Mouse (Mus musculus) layer of hippocampus, adult 8-10 months (tissue): ENCODE measurements around the gene B4galnt4. TPM values are rescaled to one million over a fixed set of nuclear protein-coding genes. Genes with fewer than 3 reads are reported as not detected.

Experiments used
- DNase-seq, 2 experiments: peaks; one replicate each; pipeline ENCODE4 v3.0.0; 2022; ENCODE audit warnings: low spot score in 2 of 2
- total RNA-seq, 4 experiments: library from RNA; stranded (reverse); gene quantifications; 2 replicates each; pipeline ENCODE4 v1.2.4; 2022

B4galnt4 gene
- total RNA-seq, 4 experiments from 2014 or later: 72.5 to 87.3 (median 78.8) TPM

- no peak for DNase-seq
These were observed 56.7 kb downstream of the B4galnt4 start, which contains the start of gene Ano9 for GRCm38 (mm10) chr7:141117636-141118035. TSS of gene Ano9 (minus strand) at chr7:141117806.

- no peak for DNase-seq
These were observed 58.6 kb downstream of the B4galnt4 start for GRCm38 (mm10) chr7:141119487-141119886.

- DNase-seq: no peak
These were observed 59.7 kb downstream of the B4galnt4 start for GRCm38 (mm10) chr7:141120605-141121004.

- no peak for DNase-seq
These were observed 60.2 kb downstream of the B4galnt4 start for GRCm38 (mm10) chr7:141121051-141121531.

Other genes with a start within 250 kb of the B4galnt4 start
- gene Zfp941, start 238.9 kb upstream of the B4galnt4 start, total RNA-seq: 10 to 100 TPM; 16.3 to 17.8 (median 16.7) TPM
- gene Urah, start 226.1 kb upstream of the B4galnt4 start, total RNA-seq: 1 to 10 TPM; 2.3 to 3.6 (median 2.6) TPM
- gene Scgb1c1, start 215.6 kb upstream of the B4galnt4 start, total RNA-seq: not detected
- gene Odf3, start 213.3 kb upstream of the B4galnt4 start, total RNA-seq: not detected
- 1 to 10 TPM in 1 of 4 experiments, under 1 TPM in 2, not detected in 1; 0.43 to 1.5 (median 0.85) TPM for gene Gm45785, start 204.8 kb upstream of the B4galnt4 start, total RNA-seq
- 10 to 100 TPM; 74.6 to 79.7 (median 77.3) TPM for gene Ric8a, start 204.1 kb upstream of the B4galnt4 start, total RNA-seq
- gene Bet1l, start 203.5 kb upstream of the B4galnt4 start, total RNA-seq: 10 to 100 TPM; 24.8 to 28.6 (median 26.2) TPM
- 100 to 1,000 TPM; 105 to 120 (median 119) TPM for gene Psmd13, start 179.1 kb upstream of the B4galnt4 start, total RNA-seq
- gene Sirt3, start 178.8 kb upstream of the B4galnt4 start, total RNA-seq: 10 to 100 TPM; 65.3 to 73.7 (median 70.3) TPM
- 1 to 10 TPM in 3 of 4 experiments, not detected in 1; 1.8 to 2.3 (median 1.9) TPM for gene Cox8b, start 160.7 kb upstream of the B4galnt4 start, total RNA-seq
- gene Nlrp6, start 140.2 kb upstream of the B4galnt4 start, total RNA-seq: under 1 TPM; 0.49 to 0.64 (median 0.59) TPM
- gene Pgghg, start 119.7 kb upstream of the B4galnt4 start, total RNA-seq: 1 to 10 TPM; 3.6 to 6.3 (median 4.9) TPM
- not detected for gene Ifitm5, start 110.8 kb upstream of the B4galnt4 start, total RNA-seq
- gene Gm45717, start 105.2 kb upstream of the B4galnt4 start, total RNA-seq: not detected
- gene Ifitm2, start 105.1 kb upstream of the B4galnt4 start, total RNA-seq: 10 to 100 TPM; 13.8 to 19.4 (median 17.2) TPM
- 1 to 10 TPM; 2.5 to 5.1 (median 2.7) TPM for gene Ifitm1, start 93.9 kb upstream of the B4galnt4 start, total RNA-seq
- gene Ifitm3, start 50.3 kb upstream of the B4galnt4 start, total RNA-seq: 10 to 100 TPM in 3 of 4 experiments, 1 to 10 TPM in 1; 9.0 to 40.6 (median 20.8) TPM
- 1 to 10 TPM in 1 of 4 experiments, not detected in 3; 1.1 TPM for gene Ifitm6, start 43.2 kb upstream of the B4galnt4 start, total RNA-seq
- not detected for gene Gm17387, start 32.0 kb upstream of the B4galnt4 start, total RNA-seq
- gene Pkp3, start 17.1 kb downstream of the B4galnt4 start, total RNA-seq: not detected
- 1 to 10 TPM; 2.6 to 3.1 (median 2.9) TPM for gene Sigirr, start 39.5 kb downstream of the B4galnt4 start, total RNA-seq
- not detected for gene Ano9, start 56.7 kb downstream of the B4galnt4 start, total RNA-seq
- gene Ptdss2, start 61.3 kb downstream of the B4galnt4 start, total RNA-seq: 10 to 100 TPM; 39.5 to 57.5 (median 54.0) TPM
- gene Rnh1, start 111.8 kb downstream of the B4galnt4 start, total RNA-seq: 10 to 100 TPM; 37.5 to 49.4 (median 42.2) TPM
- gene Hras, start 132.9 kb downstream of the B4galnt4 start, total RNA-seq: 100 to 1,000 TPM; 181 to 211 (median 191) TPM
- 1 to 10 TPM; 3.6 to 5.6 (median 5.1) TPM for gene Lrrc56, start 133.1 kb downstream of the B4galnt4 start, total RNA-seq
- not detected for gene Lmntd2, start 153.0 kb downstream of the B4galnt4 start, total RNA-seq
- 1 to 10 TPM in 2 of 4 experiments, under 1 TPM in 2; 0.71 to 2.0 (median 1.00) TPM for gene Rassf7, start 154.8 kb downstream of the B4galnt4 start, total RNA-seq
- gene Phrf1, start 167.7 kb downstream of the B4galnt4 start, total RNA-seq: 10 to 100 TPM; 68.4 to 95.2 (median 79.3) TPM
- gene Irf7, start 205.4 kb downstream of the B4galnt4 start, total RNA-seq: 1 to 10 TPM in 2 of 4 experiments, under 1 TPM in 2; 0.85 to 3.8 (median 2.0) TPM
- not detected for gene Cdhr5, start 215.7 kb downstream of the B4galnt4 start, total RNA-seq
- not detected for gene Sct, start 218.0 kb downstream of the B4galnt4 start, total RNA-seq
- under 1 TPM in 1 of 4 experiments, not detected in 3; 0.27 TPM for gene Drd4, start 230.9 kb downstream of the B4galnt4 start, total RNA-seq